ENCODE assay signal across 8 mouse cellular contexts in the genomic region with DNA sequence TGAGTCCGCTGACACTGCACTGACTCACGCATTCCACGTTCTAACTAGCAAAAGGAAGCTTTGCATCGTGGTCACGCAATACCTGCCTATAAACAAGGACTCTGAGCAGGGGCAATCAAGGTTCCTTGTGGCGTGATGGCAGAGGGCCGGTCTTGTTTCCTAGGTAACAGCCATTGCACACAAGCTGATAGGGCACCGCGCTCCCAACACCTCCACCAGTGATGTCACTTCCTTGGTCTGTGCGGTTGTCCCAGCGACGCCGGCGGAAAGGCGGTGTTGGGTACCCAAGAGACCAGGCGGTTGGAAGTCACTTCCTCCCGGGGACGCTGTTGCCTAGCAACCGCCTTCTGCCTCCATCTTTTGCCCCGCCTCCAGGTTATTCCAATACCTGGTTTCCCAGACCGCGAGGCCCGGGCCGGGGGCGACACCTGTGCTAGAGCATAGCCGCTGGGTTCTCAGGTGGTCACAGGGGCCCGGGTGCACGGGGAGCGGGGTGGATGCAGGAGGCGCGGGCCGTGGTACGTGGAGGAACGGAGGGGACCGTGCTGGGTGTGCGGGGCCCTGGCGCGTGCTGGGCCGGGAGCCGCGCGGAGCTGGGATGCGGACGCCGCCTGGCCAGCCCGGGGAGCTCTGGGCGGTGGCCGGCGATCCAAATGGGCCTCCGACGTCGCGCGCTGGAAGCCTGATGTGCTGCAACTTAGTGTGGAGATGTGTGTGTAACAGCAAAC. TPM values are rescaled to one million over a fixed set of nuclear protein-coding genes. Genes with fewer than 3 reads are reported as not detected.
DNase-seq lines count a peak whose midpoint lies in the region; ATAC-seq and TF ChIP-seq lines count a peak whose summit lies in the region.

A gene (plus strand): TSS at position 248 of the 728 bp plus-strand sequence.

- in situ Hi-C loops in ES-E14 (cut with MboI; ENCODE audit: low sequenced_read_pairs in 2 of 2, unreplicated experiment in 2 of 2), result loop anchor here (25.0 kb wide), 2 partner anchors 504 to 704 kb away; a partner anchor contains a TSS

- H3K9ac ChIP-seq in ES-E14 (ENCODE audit: insufficient read depth, low read depth, low read length, poor library complexity, severe bottlenecking), result peak within 1 kb of the TSS; percentile 67
- peak within 1 kb of the TSS; percentile 47 for H3K9ac ChIP-seq in lung, embryonic 14.5 days

- peak; percentile 95 for DNase-seq in ES-E14 (ENCODE audit: low read depth, low spot score)
- DNase-seq in cerebellum, adult 2 months, result peak; percentile 97 to 100
- peak; percentile 99 to 100 for DNase-seq in layer of hippocampus, adult 8-10 months (ENCODE audit: low spot score in 2 of 2)
- DNase-seq in lung, embryonic 14.5 days, result peak; percentile 98
- peak; percentile 97 for DNase-seq in testis, postnatal 14 days (ENCODE audit: low spot score)

- H3K9me3 ChIP-seq in ES-E14 (ENCODE audit: control insufficient read depth, insufficient read depth, low read depth, low read length), result no peaks in the 10 kb centered on the region
- H3K9me3 ChIP-seq in lung, embryonic 14.5 days (ENCODE audit: low read depth, low read length), result no peaks in the 10 kb centered on the region

- H3K27ac ChIP-seq in ES-E14 (ENCODE audit: insufficient read depth, low read depth, low read length, poor library complexity, severe bottlenecking), result no peak within 1 kb of the TSS
- H3K27ac ChIP-seq in cerebellum, adult 2 months (ENCODE audit: insufficient read depth, low read length), result no peak within 1 kb of the TSS
- H3K27ac ChIP-seq in lung, embryonic 14.5 days (ENCODE audit: low read depth), result no peak within 1 kb of the TSS

- H3K4me2 ChIP-seq in lung, embryonic 14.5 days, result peak within 1 kb of the TSS; percentile 85

- no peak for TF ChIP-seq CTCF in cerebellum, adult 2 months (IDR thresholded peaks at IDR 0.05; ENCODE audit: borderline replicate concordance, insufficient read depth, low read depth, low read length)
- no peak for TF ChIP-seq CTCF in lung, embryonic 14.5 days (IDR thresholded peaks at IDR 0.05; ENCODE audit: low read depth)

- TF ChIP-seq POLR2A in cerebellum, adult 2 months (IDR thresholded peaks at IDR 0.05; ENCODE audit: borderline replicate concordance, insufficient read depth, low read length), result peak; percentile 72; the same call in 1 of the 2 replicates

- 0 out of 4 replicates have a peak, but pooled peaks cover 0 to 2% of the 10 kb centered on the region in 2 experiments for H3K4me1 ChIP-seq in ES-E14 (ENCODE audit: control insufficient read depth in 2 of 2, insufficient read depth in 2 of 2, low read length in 2 of 2, poor library complexity in 1 of 2)
- H3K4me1 ChIP-seq in cerebellum, adult 2 months (ENCODE audit: control insufficient read depth, insufficient read depth, low read length), result no peaks in the 10 kb centered on the region
- H3K4me1 ChIP-seq in lung, embryonic 14.5 days (ENCODE audit: insufficient read depth), result no peaks in the 10 kb centered on the region

- WGBS in cerebellum, adult 2 months, result under 1% methylated on average over 54 of the region's 54 CpGs
- under 1% methylated on average over 54 of the region's 54 CpGs for WGBS in lung, embryonic 14.5 days

- ATAC-seq in frontal cortex, adult (ENCODE audit: low TSS enrichment), result peak; percentile 96
- ATAC-seq in hematopoietic stem cell, adult 5-6 weeks (replicated peaks in 1 of 2; ENCODE audit: insufficient read depth in 1 of 2, low FRiP score in 2 of 2, low TSS enrichment in 1 of 2, low read depth in 1 of 2, poor library complexity in 2 of 2, severe bottlenecking in 2 of 2), result peak; percentile 97 to 98
- peak; percentile 100 for ATAC-seq in lung, embryonic 14.5 days (ENCODE audit: insufficient read depth)
- peak; percentile 98 for ATAC-seq in neutrophil, adult 5-6 weeks (ENCODE audit: extremely low read depth, insufficient number of reproducible peaks, low FRiP score, poor library complexity, severe bottlenecking)

- no peaks in the 10 kb centered on the region for H3K36me3 ChIP-seq in ES-E14 (ENCODE audit: control insufficient read depth, insufficient read depth, low read length, poor library complexity, severe bottlenecking)
- no peaks in the 10 kb centered on the region for H3K36me3 ChIP-seq in lung, embryonic 14.5 days (ENCODE audit: insufficient read depth)

- no peaks in the 10 kb centered on the region for H3K27me3 ChIP-seq in cerebellum, adult 2 months (ENCODE audit: control insufficient read depth, insufficient read depth, low read length)
- no peaks in the 10 kb centered on the region for H3K27me3 ChIP-seq in lung, embryonic 14.5 days (ENCODE audit: insufficient read depth, low read length)

- H3K4me3 ChIP-seq in ES-E14 (ENCODE audit: insufficient read depth in 1 of 2, low read depth in 1 of 2, low read length in 2 of 2, poor library complexity in 1 of 2, severe bottlenecking in 1 of 2), result peak within 1 kb of the TSS; percentile 72 to 81
- H3K4me3 ChIP-seq in cerebellum, adult 2 months (replicated peaks; ENCODE audit: insufficient read depth, low read depth, low read length), result peak within 1 kb of the TSS; percentile 65
- peak within 1 kb of the TSS; percentile 73 for H3K4me3 ChIP-seq in lung, embryonic 14.5 days (ENCODE audit: low read depth, low read length)

TF ChIP-seq in ES-E14, 5 proteins besides CTCF, POLR2A, EP300 and RAD21:
- no peak for TF ChIP-seq HCFC1 (IDR thresholded peaks at IDR 0.05; ENCODE audit: borderline replicate concordance, insufficient read depth, low read length)
- TF ChIP-seq CHD2 (IDR thresholded peaks at IDR 0.05; ENCODE audit: low read depth, low read length), result no peak
- no peak for TF ChIP-seq ZC3H11A (IDR thresholded peaks at IDR 0.05; ENCODE audit: borderline replicate concordance, low read depth, low read length)
- TF ChIP-seq ZNF384 (IDR thresholded peaks at IDR 0.05; ENCODE audit: low read depth, low read length), result no peak
- TF ChIP-seq MAFK (IDR thresholded peaks at IDR 0.05; ENCODE audit: insufficient read depth, low read depth, low read length), result no peak

RNA-seq across cellular contexts. Expression of the gene that starts here (rescaled TPM):
- 4.3 and 5.7 TPM in 2 replicates for total RNA-seq in ES-E14 (2012; rRNA removed)
- 15.9 and 16.1 TPM in 2 replicates for polyA plus RNA-seq in cerebellum, adult 2 months (2012; rRNA removed)
- 6.8 and 8.1 TPM in 2 replicates for total RNA-seq in hematopoietic stem cell, adult 5-6 weeks (2017)
- total RNA-seq in layer of hippocampus, adult 8-10 months (2022), result 10 to 100 TPM; 66.2 to 84.3 (median 78.0) TPM
- polyA plus RNA-seq in lung, embryonic 14.5 days (2014; fragmentation: Nextera tagmentation; extraction: Ambion mirVana), result 7.9 and 9.0 TPM in 2 replicates
- total RNA-seq in neutrophil, adult 5-6 weeks (2017), result 0.47 and 0.49 TPM in 2 replicates

Comparison
In these comparisons a context has a peak if more than half of its experiments do, and no peak if none do; other contexts are left out.
1. Peak in ATAC-seq in neutrophil, adult 5-6 weeks; RNA of the gene not detected or under 1 TPM.